Mouse (Mus musculus) liver, postnatal 0 days (tissue): ENCODE results near the gene Pdrg1. TPM values are rescaled to one million over a fixed set of nuclear protein-coding genes. Genes with fewer than 3 reads are reported as not detected.

Source experiments
- ATAC-seq: fragments of 200-750 bp; cut with Nextera tagmentation; 2 replicates; pipeline ENCODE4 v1.8.0; 2017; ENCODE audit warnings: mild to moderate bottlenecking, moderate library complexity
- DNase-seq: peaks from one replicate; pipeline ENCODE4 v3.0.0-alpha.2; 2016
- H3K27ac ChIP-seq: fragments of 300-500 bp; sonication (generic); 2 replicates; pipeline ENCODE4 v1.5.1; 2014; ENCODE audit warnings: antibody characterized with exemption, moderate library complexity, mild to moderate bottlenecking, low read depth
- H3K27me3 ChIP-seq: fragments of 300-500 bp; sonication (generic); 2 replicates; pipeline ENCODE4 v1.6.1; 2014; ENCODE audit warnings: low read length, control low read depth, mixed read lengths; ENCODE audit not compliant: insufficient read depth
- H3K36me3 ChIP-seq: fragments of 300-500 bp; sonication (generic); replicated peaks from 2 replicates; pipeline ENCODE4 v1.6.1; 2014; ENCODE audit warnings: mild to moderate bottlenecking, control low read depth, low read length, moderate library complexity, mixed read lengths; ENCODE audit not compliant: insufficient read depth
- H3K4me1 ChIP-seq: fragments of 300-500 bp; sonication (generic); 2 replicates; pipeline ENCODE4 v1.6.1; 2014; ENCODE audit warnings: antibody characterized with exemption, mild to moderate bottlenecking, control low read depth; ENCODE audit not compliant: insufficient read depth
- H3K4me2 ChIP-seq: fragments of 300-500 bp; sonication (generic); 2 replicates; pipeline ENCODE4 v1.6.1; 2014; ENCODE audit warnings: low read depth, mild to moderate bottlenecking, low read length, moderate library complexity, mixed read lengths
- H3K4me3 ChIP-seq: fragments of 300-500 bp; sonication (generic); 2 replicates; pipeline ENCODE4 v1.5.1; 2014; ENCODE audit warnings: low read depth, low read length
- H3K9ac ChIP-seq: fragments of 300-500 bp; sonication (generic); replicated peaks from 2 replicates; pipeline ENCODE4 v1.6.1; 2014; ENCODE audit warnings: mild to moderate bottlenecking, moderate library complexity
- H3K9me3 ChIP-seq: fragments of 300-500 bp; sonication (generic); 2 replicates; pipeline ENCODE4 v1.6.1; 2016; ENCODE audit warnings: mild to moderate bottlenecking, control low read depth, low read length, mixed read lengths
- CTCF ChIP-seq: sonication (generic); IDR thresholded peaks from 2 replicates; pipeline ENCODE4 v1.5.1; 2016; ENCODE audit warnings: antibody characterized with exemption, low read depth
- EP300 ChIP-seq: IDR thresholded peaks from 2 replicates; pipeline ENCODE4 v1.6.1; 2016; ENCODE audit warnings: antibody characterized with exemption, low read depth, mild to moderate bottlenecking
- WGBS: fragments of 180-500 bp; shearing (Covaris S2); extraction: QIAGEN DNeasy Blood & Tissue Kit; methylation state at CpG from one replicate; pipeline ENCODE4 v1.1.7; 2014; ENCODE audit not compliant: insufficient replicate concordance; 5-methylcytosine and 5-hydroxymethylcytosine counted together
- polyA plus RNA-seq: library from polyadenylated mRNA; unstranded; fragments of >200 nt; fragmentation: Nextera tagmentation; extraction: Ambion mirVana; gene quantifications from 2 replicates; pipeline ENCODE4 v1.2.1, GENCODE M21; 2015

Pdrg1 gene
- polyA plus RNA-seq, 1 experiment from 2014 or later = 26.0 TPM

GRCm38 (mm10) chr2:153032973-153033372, 17.7 kb upstream of the Pdrg1 start:
- H3K27ac ChIP-seq = no peak overlapping the region
- H3K9me3 ChIP-seq = no peaks in the 10 kb centered on the region
- peaks cover 5% of the 10 kb centered on the region for H3K4me1 ChIP-seq
- H3K27me3 ChIP-seq = peaks cover 39% of the 10 kb centered on the region
- no peak for TF ChIP-seq CTCF
- no peak for TF ChIP-seq EP300
- no peak overlapping the region for H3K4me3 ChIP-seq
- 16% methylated on average over 4 of the region's 4 CpGs for WGBS
- ATAC-seq = no peak
- H3K4me2 ChIP-seq = no peak overlapping the region
- no peaks in the 10 kb centered on the region for H3K36me3 ChIP-seq
- no peak for DNase-seq
- H3K9ac ChIP-seq = no peak overlapping the region

GRCm38 (mm10) chr2:153032083-153032842, 17.0 kb upstream of the Pdrg1 start:
- Histone ChIP-seq H3K9me3 (no peaks in the 10 kb centered on the region), H3K4me1 (peaks cover 5% of the 10 kb centered on the region), H3K9ac (no peak overlapping the region), H3K4me2 (peak overlapping the region; percentile 56), H3K4me3 (peak overlapping the region; percentile 38), H3K27ac (no peak overlapping the region), H3K36me3 (no peaks in the 10 kb centered on the region), H3K27me3 (peaks cover 39% of the 10 kb centered on the region)
- TF ChIP-seq EP300 (no peak), CTCF (no peak)
- ATAC-seq (peak; percentile 65), DNase-seq (peak; percentile 88)
- 4% methylated on average over 37 of the region's 58 CpGs for WGBS

GRCm38 (mm10) chr2:153031126-153032082, 16.2 kb upstream of the Pdrg1 start, which contains the start of gene Xkr7:
TSS of gene Xkr7 (plus strand) at chr2:153031852.
- 0 out of 2 replicates have a peak, but pooled peaks have one; percentile 4 for ATAC-seq
- TF ChIP-seq CTCF (no peak), EP300 (no peak)
- peak within 1 kb of the TSS; percentile 56 for H3K4me2 ChIP-seq
- H3K9ac ChIP-seq = no peak within 1 kb of the TSS
- peak within 1 kb of the TSS; percentile 38 for H3K4me3 ChIP-seq
- 3% methylated on average over 42 of the region's 54 CpGs for WGBS
- DNase-seq = no peak
- no peaks in the 10 kb centered on the region for H3K36me3 ChIP-seq
- H3K27me3 ChIP-seq = peaks cover 39% of the 10 kb centered on the region
- H3K4me1 ChIP-seq = peaks cover 5% of the 10 kb centered on the region
- no peaks in the 10 kb centered on the region for H3K9me3 ChIP-seq
- no peak within 1 kb of the TSS for H3K27ac ChIP-seq

GRCm38 (mm10) chr2:153030422-153030821, 15.2 kb upstream of the Pdrg1 start:
- H3K27ac ChIP-seq = no peak overlapping the region
- H3K4me2 ChIP-seq = no peak overlapping the region
- H3K9ac ChIP-seq = no peak overlapping the region
- H3K27me3 ChIP-seq = peaks cover 39% of the 10 kb centered on the region
- no peaks in the 10 kb centered on the region for H3K9me3 ChIP-seq
- peaks cover 5% of the 10 kb centered on the region for H3K4me1 ChIP-seq
- 22% methylated on average over 4 of the region's 4 CpGs for WGBS
- TF ChIP-seq EP300 = no peak
- TF ChIP-seq CTCF = no peak
- DNase-seq (no peak), ATAC-seq (no peak)
- H3K4me3 ChIP-seq = no peak overlapping the region
- H3K36me3 ChIP-seq = no peaks in the 10 kb centered on the region

GRCm38 (mm10) chr2:153027501-153027900, 12.3 kb upstream of the Pdrg1 start:
- no peak overlapping the region for H3K27ac ChIP-seq
- ATAC-seq = no peak
- 50% methylated on average over 4 of the region's 4 CpGs for WGBS
- peaks cover 30% of the 10 kb centered on the region for H3K27me3 ChIP-seq
- H3K4me3 ChIP-seq = no peak overlapping the region
- DNase-seq = no peak
- H3K4me1 ChIP-seq = peaks cover 5% of the 10 kb centered on the region
- H3K4me2 ChIP-seq = no peak overlapping the region
- H3K9me3 ChIP-seq = no peaks in the 10 kb centered on the region
- no peak overlapping the region for H3K9ac ChIP-seq
- TF ChIP-seq EP300 (no peak), CTCF (no peak)
- H3K36me3 ChIP-seq = no peaks in the 10 kb centered on the region

- 57% methylated on average over 7 of the region's 7 CpGs for WGBS
- Histone ChIP-seq H3K27ac (no peak overlapping the region), H3K27me3 (peaks cover 16% of the 10 kb centered on the region), H3K36me3 (no peaks in the 10 kb centered on the region), H3K4me3 (no peak overlapping the region), H3K9me3 (no peaks in the 10 kb centered on the region), H3K4me2 (no peak overlapping the region), H3K9ac (no peak overlapping the region), H3K4me1 (no peaks in the 10 kb centered on the region)
- DNase-seq (no peak), ATAC-seq (no peak)
- TF ChIP-seq EP300 = no peak
- no peak for TF ChIP-seq CTCF
Observed at GRCm38 (mm10) chr2:153026052-153026451, 10.8 kb upstream of the Pdrg1 start.
